Mouse (Mus musculus) CD8-positive naive resting alpha-beta T cell, adult 57 days (primary cell): ENCODE results near the gene Tango6. TPM values are rescaled to one million over a fixed set of nuclear protein-coding genes. Genes with fewer than 3 reads are reported as not detected.

Source experiments
- total RNA-seq: library from RNA; stranded (reverse); gene quantifications from one replicate; pipeline ENCODE4 v1.2.4, GENCODE M21; 2023

Gene Tango6
- 17.6 TPM for total RNA-seq

GRCm38 (mm10) chr8:106682971-106683668, at the start of gene Tango6:
Gene Tango6 (plus strand): TSS chr8:106683068.

GRCm38 (mm10) chr8:106870051-106870450, 187.2 kb downstream of the Tango6 start, which contains the start of gene Has3:
Gene Has3 (plus strand): TSS chr8:106870242.

GRCm38 (mm10) chr8:106893481-106894156, 210.8 kb downstream of the Tango6 start, which contains the start of gene Utp4:
Gene Utp4 (plus strand): TSS chr8:106893636.

Other genes with a start within 250 kb of the Tango6 start
- gene 6030452D12Rik, start 182.5 kb upstream of the Tango6 start, total RNA-seq: not detected
- not detected for gene Cdh3, start 172.2 kb upstream of the Tango6 start, total RNA-seq
- gene Gm10073, start 109.6 kb upstream of the Tango6 start, total RNA-seq: 593 TPM
- 1.4 TPM for gene Cdh1, start 79.7 kb upstream of the Tango6 start, total RNA-seq
- 0.70 TPM for gene Has3, start 187.2 kb downstream of the Tango6 start, total RNA-seq
- 45.4 TPM for gene Utp4, start 210.6 kb downstream of the Tango6 start, total RNA-seq